Mouse (Mus musculus): ENCODE results near the gene Slc35b2.

The Slc35b2 gene

GRCm38 (mm10) chr17:45545278-45545961 lies 18.3 kb upstream of the Slc35b2 start:
- DNase-seq (ENCODE audit: low spot score) = no peak

GRCm38 (mm10) chr17:45546941-45547340 lies 16.7 kb upstream of the Slc35b2 start:
- no peak for DNase-seq (ENCODE audit: low spot score)

GRCm38 (mm10) chr17:45547461-45548190 lies 16.0 kb upstream of the Slc35b2 start:
- no peak for DNase-seq (ENCODE audit: low spot score)

GRCm38 (mm10) chr17:45548541-45549512 lies 14.8 kb upstream of the Slc35b2 start:
- no peak for DNase-seq (ENCODE audit: low spot score)

- no peak for DNase-seq (ENCODE audit: low spot score)
Measured at GRCm38 (mm10) chr17:45549617-45550181, 14.0 kb upstream of the Slc35b2 start, which contains the start of gene Tmem151b. Tmem151b (minus strand) TSS chr17:45549677.

GRCm38 (mm10) chr17:45550253-45550652 lies 13.4 kb upstream of the Slc35b2 start:
- no peak for DNase-seq (ENCODE audit: low spot score)

- DNase-seq (ENCODE audit: low spot score) = no peak
Measured at GRCm38 (mm10) chr17:45551249-45551796, 12.4 kb upstream of the Slc35b2 start.

- DNase-seq (ENCODE audit: low spot score) = peak; percentile 71
Measured at GRCm38 (mm10) chr17:45551816-45552451, 11.7 kb upstream of the Slc35b2 start.

GRCm38 (mm10) chr17:45553065-45553464 lies 10.6 kb upstream of the Slc35b2 start:
- no peak for DNase-seq (ENCODE audit: low spot score)

- DNase-seq (ENCODE audit: low spot score) = no peak
Measured at GRCm38 (mm10) chr17:45554420-45554819, 9.3 kb upstream of the Slc35b2 start.

- peak; percentile 82 for DNase-seq (ENCODE audit: low spot score)
Measured at GRCm38 (mm10) chr17:45555452-45556106, 8.1 kb upstream of the Slc35b2 start, which contains the start of gene Nfkbie. Nfkbie (plus strand) TSS chr17:45555703.

GRCm38 (mm10) chr17:45556107-45556489 lies 7.6 kb upstream of the Slc35b2 start:
- no peak for DNase-seq (ENCODE audit: low spot score)

- DNase-seq (ENCODE audit: low spot score) = no peak
Measured at GRCm38 (mm10) chr17:45556514-45557245, 7.0 kb upstream of the Slc35b2 start.

- DNase-seq (ENCODE audit: low spot score) = no peak
Measured at GRCm38 (mm10) chr17:45557246-45557824, 6.3 kb upstream of the Slc35b2 start.

GRCm38 (mm10) chr17:45557998-45558862 lies 5.4 kb upstream of the Slc35b2 start:
- DNase-seq (ENCODE audit: low spot score) = no peak

- DNase-seq (ENCODE audit: low spot score) = no peak
Measured at GRCm38 (mm10) chr17:45559732-45560525, 3.7 kb upstream of the Slc35b2 start.

- no peak for DNase-seq (ENCODE audit: low spot score)
Measured at GRCm38 (mm10) chr17:45563216-45563615, 458 bp upstream of the Slc35b2 start.
